Mouse (Mus musculus) hindbrain, embryonic 10.5 days (tissue): ENCODE measurements around the gene Sirpa. TPM values are rescaled to one million over a fixed set of nuclear protein-coding genes. Genes with fewer than 3 reads are reported as not detected.

ENCODE experiments used
- DNase-seq: peaks from one replicate; pipeline ENCODE4 v3.0.0-alpha.2; 2017; ENCODE audit warnings: low spot score
- H3K27ac ChIP-seq: fragments of 300-500 bp; sonication (generic); 2 replicates; pipeline ENCODE4 v1.5.1; 2016; ENCODE audit warnings: mild to moderate bottlenecking, moderate library complexity
- H3K27me3 ChIP-seq: fragments of 300-500 bp; sonication (generic); 2 replicates; pipeline ENCODE4 v1.6.1; 2016; ENCODE audit warnings: mild to moderate bottlenecking; ENCODE audit not compliant: poor library complexity, insufficient read depth, severe bottlenecking
- H3K36me3 ChIP-seq: fragments of 300-500 bp; sonication (generic); 2 replicates; pipeline ENCODE4 v1.6.1; 2016; ENCODE audit warnings: mild to moderate bottlenecking, moderate library complexity
- H3K4me1 ChIP-seq: fragments of 300-500 bp; sonication (generic); replicated peaks from 2 replicates; pipeline ENCODE4 v1.6.1; 2016; ENCODE audit warnings: mild to moderate bottlenecking
- H3K4me3 ChIP-seq: fragments of 300-500 bp; sonication (generic); 2 replicates; pipeline ENCODE4 v1.5.1; 2016; ENCODE audit warnings: mild to moderate bottlenecking, moderate library complexity
- H3K9me3 ChIP-seq: fragments of 300-500 bp; sonication (generic); 2 replicates; pipeline ENCODE4 v1.6.1; 2016; ENCODE audit warnings: mild to moderate bottlenecking, moderate library complexity
- WGBS: fragments of 180-500 bp; shearing (Covaris S2); methylation state at CpG from one replicate; pipeline ENCODE4 v1.1.7; 2016; 5-methylcytosine and 5-hydroxymethylcytosine counted together
- polyA plus RNA-seq: library from polyadenylated mRNA; unstranded; fragments of >200 nt; fragmentation: Nextera tagmentation; extraction: Ambion mirVana; gene quantifications from 2 replicates; pipeline ENCODE4 v1.2.1, GENCODE M21; 2016

Gene Sirpa
- polyA plus RNA-seq, 1 experiment from 2014 or later: 20.9 TPM

- Histone ChIP-seq H3K27me3 (peaks cover 17% of the 10 kb centered on the region), H3K27ac (peak overlapping the region; percentile 41; the same call in 1 of the 2 replicates), H3K4me1 (peaks cover 53% of the 10 kb centered on the region), H3K9me3 (no peaks in the 10 kb centered on the region), H3K36me3 (no peaks in the 10 kb centered on the region), H3K4me3 (no peak overlapping the region)
- peak; percentile 17 for DNase-seq
- WGBS: 14% methylated on average over 7 of the region's 7 CpGs
These were observed 4.8 kb upstream of the Sirpa start for GRCm38 (mm10) chr2:129587825-129588251.

GRCm38 (mm10) chr2:129591897-129592296 lies 738 bp upstream of the Sirpa start:
- H3K9me3 ChIP-seq: no peaks in the 10 kb centered on the region
- no peak for DNase-seq
- no peaks in the 10 kb centered on the region for H3K36me3 ChIP-seq
- WGBS: 81% methylated on average over 4 of the region's 4 CpGs
- H3K4me1 ChIP-seq: peaks cover 60% of the 10 kb centered on the region
- peaks cover 26% of the 10 kb centered on the region for H3K27me3 ChIP-seq
- H3K4me3 ChIP-seq: peak overlapping the region; percentile 81
- peak overlapping the region; percentile 95 for H3K27ac ChIP-seq

GRCm38 (mm10) chr2:129593141-129593875 lies 673 bp downstream of the Sirpa start:
- H3K4me1 ChIP-seq: peaks cover 54% of the 10 kb centered on the region
- H3K27me3 ChIP-seq: peaks cover 26% of the 10 kb centered on the region
- H3K27ac ChIP-seq: peak overlapping the region; percentile 95
- H3K4me3 ChIP-seq: peak overlapping the region; percentile 81
- no peaks in the 10 kb centered on the region for H3K9me3 ChIP-seq
- under 1% methylated on average over 76 of the region's 77 CpGs for WGBS
- no peaks in the 10 kb centered on the region for H3K36me3 ChIP-seq
- peak; percentile 80 for DNase-seq

GRCm38 (mm10) chr2:129593876-129594421 lies 1.3 kb downstream of the Sirpa start:
- WGBS: 4% methylated on average over 13 of the region's 13 CpGs
- no peaks in the 10 kb centered on the region for H3K36me3 ChIP-seq
- H3K27me3 ChIP-seq: peaks cover 26% of the 10 kb centered on the region
- no peaks in the 10 kb centered on the region for H3K9me3 ChIP-seq
- H3K27ac ChIP-seq: peak overlapping the region; percentile 95
- peak overlapping the region; percentile 81 for H3K4me3 ChIP-seq
- DNase-seq: no peak
- peaks cover 54% of the 10 kb centered on the region for H3K4me1 ChIP-seq

GRCm38 (mm10) chr2:129594569-129594968 lies 1.9 kb downstream of the Sirpa start:
- peaks cover 61% of the 10 kb centered on the region for H3K4me1 ChIP-seq

GRCm38 (mm10) chr2:129595206-129595605 lies 2.6 kb downstream of the Sirpa start:
- peak overlapping the region; percentile 81; the same call in 1 of the 2 replicates for H3K4me3 ChIP-seq
- peaks cover 20% of the 10 kb centered on the region for H3K27me3 ChIP-seq
- H3K9me3 ChIP-seq: no peaks in the 10 kb centered on the region
- 75% methylated on average over 4 of the region's 4 CpGs for WGBS
- peaks cover 64% of the 10 kb centered on the region for H3K4me1 ChIP-seq
- DNase-seq: no peak
- no peaks in the 10 kb centered on the region for H3K36me3 ChIP-seq
- 0 out of 2 replicates have a peak overlapping the region, but pooled peaks have one; percentile 3 for H3K27ac ChIP-seq

More at GRCm38 (mm10) chr2:129594569-129594968, 1.9 kb downstream of the Sirpa start:
- no peak overlapping the region for H3K27ac ChIP-seq
- no peak for DNase-seq
- H3K36me3 ChIP-seq: no peaks in the 10 kb centered on the region
- no peaks in the 10 kb centered on the region for H3K9me3 ChIP-seq
- 78% methylated on average over 4 of the region's 4 CpGs for WGBS
- peaks cover 24% of the 10 kb centered on the region for H3K27me3 ChIP-seq
- H3K4me3 ChIP-seq: peak overlapping the region; percentile 81

GRCm38 (mm10) chr2:129595661-129596209 lies 3.1 kb downstream of the Sirpa start:
- Histone ChIP-seq H3K36me3 (no peaks in the 10 kb centered on the region), H3K27me3 (peaks cover 20% of the 10 kb centered on the region), H3K9me3 (no peaks in the 10 kb centered on the region), H3K4me1 (peaks cover 64% of the 10 kb centered on the region), H3K27ac (no peak overlapping the region), H3K4me3 (no peak overlapping the region)
- 71% methylated on average over 7 of the region's 7 CpGs for WGBS
- DNase-seq: no peak

- H3K4me3 ChIP-seq: no peak overlapping the region
- peaks cover 15% of the 10 kb centered on the region for H3K27me3 ChIP-seq
- H3K4me1 ChIP-seq: peaks cover 59% of the 10 kb centered on the region
- no peak overlapping the region; the same call in 1 of the 2 replicates for H3K27ac ChIP-seq
- H3K9me3 ChIP-seq: no peaks in the 10 kb centered on the region
- no peak for DNase-seq
- H3K36me3 ChIP-seq: no peaks in the 10 kb centered on the region
- WGBS: 89% methylated on average over 15 of the region's 15 CpGs
These were observed 4.0 kb downstream of the Sirpa start for GRCm38 (mm10) chr2:129596555-129597172.

GRCm38 (mm10) chr2:129597581-129597980 lies 4.9 kb downstream of the Sirpa start:
- no peak for DNase-seq
- WGBS: 53% methylated on average over 1 of the region's 1 CpGs
- no peaks in the 10 kb centered on the region for H3K9me3 ChIP-seq

GRCm38 (mm10) chr2:129598094-129598493 lies 5.5 kb downstream of the Sirpa start:
- Histone ChIP-seq H3K27me3 (peaks cover 9% of the 10 kb centered on the region), H3K9me3 (no peaks in the 10 kb centered on the region), H3K4me3 (no peak overlapping the region), H3K4me1 (peaks cover 46% of the 10 kb centered on the region), H3K27ac (no peak overlapping the region), H3K36me3 (no peaks in the 10 kb centered on the region)
- WGBS: 76% methylated on average over 9 of the region's 9 CpGs
- DNase-seq: no peak

More at GRCm38 (mm10) chr2:129597581-129597980, 4.9 kb downstream of the Sirpa start:
- Histone ChIP-seq H3K27me3 (peaks cover 9% of the 10 kb centered on the region), H3K4me3 (no peak overlapping the region), H3K27ac (no peak overlapping the region), H3K4me1 (peaks cover 50% of the 10 kb centered on the region), H3K36me3 (no peaks in the 10 kb centered on the region)

- 55% methylated on average over 8 of the region's 8 CpGs for WGBS
These were observed 6.8 kb downstream of the Sirpa start for GRCm38 (mm10) chr2:129599231-129600084.

GRCm38 (mm10) chr2:129601059-129601650 lies 8.5 kb downstream of the Sirpa start:
- Histone ChIP-seq H3K27ac (no peak overlapping the region), H3K9me3 (no peaks in the 10 kb centered on the region), H3K4me1 (peaks cover 39% of the 10 kb centered on the region), H3K4me3 (no peak overlapping the region), H3K36me3 (no peaks in the 10 kb centered on the region), H3K27me3 (no peaks in the 10 kb centered on the region)
- no peak for DNase-seq
- WGBS: 97% methylated on average over 1 of the region's 1 CpGs

More at GRCm38 (mm10) chr2:129599231-129600084, 6.8 kb downstream of the Sirpa start:
- no peak for DNase-seq
- Histone ChIP-seq H3K4me3 (no peak overlapping the region), H3K4me1 (peaks cover 45% of the 10 kb centered on the region), H3K9me3 (no peaks in the 10 kb centered on the region), H3K27me3 (peaks cover 4% of the 10 kb centered on the region; the same call in 1 of the 2 replicates), H3K27ac (0 out of 2 replicates have a peak overlapping the region, but pooled peaks have one; percentile 17), H3K36me3 (no peaks in the 10 kb centered on the region)
